Mouse (Mus musculus): ENCODE data around the gene Rnf130. TPM values are rescaled to one million over a fixed set of nuclear protein-coding genes. Genes with fewer than 3 reads are reported as not detected.
A peak's percentile ranks its signal among the peaks of the same experiment; 100 is the strongest.

The Rnf130 gene
- polyA plus RNA-seq, 1 experiment from 2014 or later, result 48.0 TPM

DNA sequence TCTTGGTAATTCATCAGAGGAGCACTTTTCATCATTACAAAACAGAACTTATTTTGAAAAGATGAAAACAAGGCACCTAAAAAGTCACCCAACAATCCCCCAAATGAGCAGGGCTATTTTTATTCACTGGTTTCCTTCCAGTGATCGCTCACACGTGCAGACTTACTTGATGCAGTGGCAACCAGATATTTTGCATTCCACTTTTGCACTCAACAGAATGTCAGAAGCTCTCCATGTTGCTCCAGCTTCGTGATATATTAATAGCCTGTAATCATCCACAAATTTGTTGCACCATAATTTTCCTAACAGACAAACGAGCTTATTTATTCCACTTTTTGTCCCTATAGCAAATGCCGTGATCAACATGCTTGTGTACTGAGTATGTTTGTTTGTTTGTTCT, 8.6 kb upstream of the Rnf130 start:
- Histone ChIP-seq H3K4me1 (replicated peaks; ENCODE audit: control insufficient read depth, insufficient read depth, low read length) (no peaks in the 10 kb centered on the region), H3K9me3 (ENCODE audit: control insufficient read depth, low read length) (no peaks in the 10 kb centered on the region), H3K4me2 (no peak overlapping the region), H3K36me3 (ENCODE audit: control insufficient read depth, insufficient read depth, low read length) (no peaks in the 10 kb centered on the region), H3K9ac (ENCODE audit: low read depth, low read length) (no peak overlapping the region), H3K27ac (ENCODE audit: low read depth, low read length) (no peak overlapping the region), H3K27me3 (replicated peaks; ENCODE audit: control insufficient read depth, insufficient read depth, low read length) (no peaks in the 10 kb centered on the region), H3K4me3 (ENCODE audit: low read depth, low read length) (no peak overlapping the region)
- no peak for DNase-seq (ENCODE audit: low spot score)
- WGBS, result 72% methylated on average over 5 of the region's 5 CpGs
- no peak for ATAC-seq (replicated peaks; ENCODE audit: low FRiP score)

DNA sequence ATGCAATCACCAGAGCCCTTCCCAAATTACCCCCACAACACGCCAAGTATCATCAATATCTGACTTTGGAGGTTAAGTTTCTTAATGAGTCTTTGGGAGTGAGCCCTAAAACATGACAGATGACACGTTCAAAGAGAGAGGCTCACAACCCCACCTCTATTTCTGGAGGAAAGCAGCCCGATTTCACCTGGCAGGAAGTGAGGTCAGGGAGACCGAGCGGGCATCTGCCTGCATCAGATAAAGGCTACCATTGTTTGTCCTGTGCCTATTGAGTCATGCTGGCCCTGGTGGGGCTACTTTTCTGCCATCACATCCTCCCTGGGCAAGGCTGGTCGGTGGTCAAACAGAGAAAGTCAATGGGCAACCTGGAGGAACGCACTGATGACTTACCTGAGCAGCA, 7.6 kb upstream of the Rnf130 start:
- ATAC-seq (replicated peaks; ENCODE audit: low FRiP score), result no peak
- H3K27me3 ChIP-seq (replicated peaks; ENCODE audit: control insufficient read depth, insufficient read depth, low read length), result no peaks in the 10 kb centered on the region
- no peak overlapping the region for H3K9ac ChIP-seq (ENCODE audit: low read depth, low read length)
- 56% methylated on average over 7 of the region's 7 CpGs for WGBS
- H3K36me3 ChIP-seq (ENCODE audit: control insufficient read depth, insufficient read depth, low read length), result no peaks in the 10 kb centered on the region
- H3K9me3 ChIP-seq (ENCODE audit: control insufficient read depth, low read length), result no peaks in the 10 kb centered on the region
- DNase-seq (ENCODE audit: low spot score), result no peak
- H3K4me2 ChIP-seq, result no peak overlapping the region
- no peak overlapping the region for H3K27ac ChIP-seq (ENCODE audit: low read depth, low read length)
- H3K4me3 ChIP-seq (ENCODE audit: low read depth, low read length), result no peak overlapping the region
- no peaks in the 10 kb centered on the region for H3K4me1 ChIP-seq (replicated peaks; ENCODE audit: control insufficient read depth, insufficient read depth, low read length)

DNA sequence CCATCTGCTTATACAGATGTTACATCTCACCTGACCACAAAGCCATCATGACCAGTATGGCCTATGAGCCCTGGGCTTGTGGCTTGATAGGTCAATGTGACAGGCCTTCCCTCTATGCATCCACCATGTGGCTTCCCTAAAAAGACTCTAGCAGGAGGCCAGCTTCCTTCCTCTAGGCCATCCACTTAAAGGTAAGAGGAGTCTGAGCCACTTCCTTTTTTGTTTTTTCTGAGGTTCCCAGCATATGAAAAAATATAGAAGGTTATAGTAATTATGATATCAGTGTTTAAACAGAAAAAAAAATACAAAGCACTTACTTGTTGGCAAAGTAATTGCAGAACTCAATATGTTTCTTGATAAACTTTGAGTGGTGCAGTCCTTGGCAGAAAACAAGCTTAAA, 6.3 kb upstream of the Rnf130 start:
- Histone ChIP-seq H3K9me3 (ENCODE audit: control insufficient read depth, low read length) (no peaks in the 10 kb centered on the region), H3K27me3 (replicated peaks; ENCODE audit: control insufficient read depth, insufficient read depth, low read length) (no peaks in the 10 kb centered on the region), H3K4me3 (ENCODE audit: low read depth, low read length) (no peak overlapping the region), H3K4me2 (no peak overlapping the region), H3K9ac (ENCODE audit: low read depth, low read length) (no peak overlapping the region), H3K36me3 (ENCODE audit: control insufficient read depth, insufficient read depth, low read length) (no peaks in the 10 kb centered on the region), H3K27ac (ENCODE audit: low read depth, low read length) (no peak overlapping the region), H3K4me1 (replicated peaks; ENCODE audit: control insufficient read depth, insufficient read depth, low read length) (no peaks in the 10 kb centered on the region)
- ATAC-seq (replicated peaks; ENCODE audit: low FRiP score), result no peak
- no peak for DNase-seq (ENCODE audit: low spot score)

DNA sequence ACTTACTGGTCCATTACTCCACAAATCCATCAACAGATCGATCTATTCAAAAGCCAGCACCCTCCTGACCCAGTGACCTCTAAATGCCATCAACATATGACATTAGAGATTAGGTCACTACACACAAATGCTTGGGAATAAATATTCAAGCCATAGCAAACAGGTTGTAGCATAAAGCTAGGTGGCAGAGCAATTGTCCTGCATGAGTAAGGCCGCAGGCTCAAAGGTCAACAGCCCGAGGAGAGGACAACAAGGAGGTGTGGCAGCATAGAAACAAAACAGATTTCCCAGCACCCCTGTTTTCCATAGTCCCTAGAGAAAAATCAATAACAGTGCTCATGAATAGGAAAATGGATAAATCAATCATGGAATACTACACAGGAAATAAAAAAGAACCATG, 3.1 kb upstream of the Rnf130 start:
- no peaks in the 10 kb centered on the region for H3K9me3 ChIP-seq (ENCODE audit: control insufficient read depth, low read length)
- no peaks in the 10 kb centered on the region for H3K27me3 ChIP-seq (replicated peaks; ENCODE audit: control insufficient read depth, insufficient read depth, low read length)
- H3K4me2 ChIP-seq, result no peak overlapping the region
- WGBS, result 78% methylated on average over 3 of the region's 3 CpGs
- H3K36me3 ChIP-seq (ENCODE audit: control insufficient read depth, insufficient read depth, low read length), result no peaks in the 10 kb centered on the region
- H3K4me3 ChIP-seq (ENCODE audit: low read depth, low read length), result no peak overlapping the region
- H3K9ac ChIP-seq (ENCODE audit: low read depth, low read length), result no peak overlapping the region
- peaks cover 7% of the 10 kb centered on the region; the same call in 1 of the 2 replicates for H3K4me1 ChIP-seq (replicated peaks; ENCODE audit: control insufficient read depth, insufficient read depth, low read length)
- ATAC-seq (replicated peaks; ENCODE audit: low FRiP score) (no peak), DNase-seq (ENCODE audit: low spot score) (no peak)
- H3K27ac ChIP-seq (ENCODE audit: low read depth, low read length), result no peak overlapping the region

DNA sequence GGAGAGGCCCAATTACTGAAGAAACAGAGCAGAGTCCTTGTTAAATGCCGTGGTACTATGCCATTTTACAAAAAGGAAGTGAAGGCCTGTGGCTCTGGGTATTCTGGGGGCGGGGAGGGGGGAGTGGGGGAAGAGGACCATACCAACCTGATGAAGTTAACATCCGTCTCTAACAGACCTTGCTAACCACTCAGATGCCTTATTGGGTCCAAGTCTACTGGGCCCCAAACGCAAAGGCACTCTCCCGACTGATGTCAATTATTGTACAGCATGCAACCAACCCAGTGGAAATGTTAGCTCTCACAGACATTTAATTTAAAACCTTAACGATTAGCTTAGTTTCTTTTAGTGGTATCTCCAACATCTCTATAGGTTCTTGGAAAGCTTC, 707 bp upstream of the Rnf130 start:
- DNase-seq (ENCODE audit: low spot score), result no peak
- H3K4me1 ChIP-seq (replicated peaks; ENCODE audit: control insufficient read depth, insufficient read depth, low read length), result peaks cover 7% of the 10 kb centered on the region; the same call in 1 of the 2 replicates
- 51% methylated on average over 6 of the region's 6 CpGs for WGBS
- H3K4me2 ChIP-seq, result peak overlapping the region; percentile 92
- no peaks in the 10 kb centered on the region for H3K9me3 ChIP-seq (ENCODE audit: control insufficient read depth, low read length)
- H3K27ac ChIP-seq (ENCODE audit: low read depth, low read length), result no peak overlapping the region; the same call in 1 of the 2 replicates
- H3K9ac ChIP-seq (ENCODE audit: low read depth, low read length), result no peak overlapping the region; the same call in 1 of the 2 replicates
- ATAC-seq (replicated peaks; ENCODE audit: low FRiP score), result peak; percentile 16
- H3K4me3 ChIP-seq (ENCODE audit: low read depth, low read length), result peak overlapping the region; percentile 86
- no peaks in the 10 kb centered on the region for H3K27me3 ChIP-seq (replicated peaks; ENCODE audit: control insufficient read depth, insufficient read depth, low read length)
- no peaks in the 10 kb centered on the region for H3K36me3 ChIP-seq (ENCODE audit: control insufficient read depth, insufficient read depth, low read length)

DNA sequence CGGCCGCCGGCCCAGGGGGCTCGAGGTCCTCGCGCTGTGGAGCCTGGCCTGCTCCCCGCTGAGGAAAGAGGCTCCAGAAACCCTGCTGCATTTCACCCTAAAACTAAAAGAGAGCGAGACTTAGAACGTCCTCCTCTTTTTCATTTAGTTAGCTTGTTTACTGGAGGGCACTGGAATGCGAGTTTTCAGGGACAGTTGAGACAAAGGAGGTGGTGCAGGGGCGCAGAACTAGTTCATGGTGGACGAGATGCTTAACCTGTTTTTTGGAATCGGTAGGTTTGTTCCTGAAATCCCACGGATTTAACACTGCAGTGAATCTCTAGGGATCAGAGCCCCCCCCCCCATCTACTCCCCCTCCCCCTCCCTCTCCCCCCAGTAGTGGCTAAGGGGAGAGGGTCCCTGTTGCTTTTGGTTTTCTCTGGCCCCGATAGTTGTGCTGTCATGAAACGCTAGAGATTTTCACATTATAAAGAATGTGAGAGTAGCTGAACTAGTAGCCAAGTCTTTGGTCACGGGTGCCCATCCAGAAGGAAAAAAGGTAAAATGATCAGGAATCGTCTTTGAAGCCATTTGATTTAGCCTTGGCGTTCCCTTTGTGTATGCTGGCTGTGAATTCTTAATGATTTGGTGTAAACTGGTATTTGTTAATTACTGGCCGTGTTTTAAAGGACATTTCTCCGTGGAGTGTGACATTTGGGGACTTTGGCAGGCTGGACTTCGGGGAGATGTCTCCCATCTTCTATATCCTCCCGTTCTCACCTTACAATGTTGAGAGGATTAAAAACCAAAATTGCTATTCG, 775 bp downstream of the Rnf130 start:
- DNase-seq (ENCODE audit: low spot score) (no peak), ATAC-seq (replicated peaks; ENCODE audit: low FRiP score) (no peak)
- H3K4me3 ChIP-seq (ENCODE audit: low read depth, low read length), result peak overlapping the region; percentile 86
- peak overlapping the region; percentile 78 for H3K27ac ChIP-seq (ENCODE audit: low read depth, low read length)
- H3K27me3 ChIP-seq (replicated peaks; ENCODE audit: control insufficient read depth, insufficient read depth, low read length), result no peaks in the 10 kb centered on the region
- no peaks in the 10 kb centered on the region for H3K9me3 ChIP-seq (ENCODE audit: control insufficient read depth, low read length)
- H3K4me2 ChIP-seq, result peak overlapping the region; percentile 92
- peak overlapping the region; percentile 92 for H3K9ac ChIP-seq (ENCODE audit: low read depth, low read length)
- H3K4me1 ChIP-seq (replicated peaks; ENCODE audit: control insufficient read depth, insufficient read depth, low read length), result peaks cover 7% of the 10 kb centered on the region; the same call in 1 of the 2 replicates
- WGBS, result 8% methylated on average over 24 of the region's 24 CpGs
- no peaks in the 10 kb centered on the region for H3K36me3 ChIP-seq (ENCODE audit: control insufficient read depth, insufficient read depth, low read length)

DNA sequence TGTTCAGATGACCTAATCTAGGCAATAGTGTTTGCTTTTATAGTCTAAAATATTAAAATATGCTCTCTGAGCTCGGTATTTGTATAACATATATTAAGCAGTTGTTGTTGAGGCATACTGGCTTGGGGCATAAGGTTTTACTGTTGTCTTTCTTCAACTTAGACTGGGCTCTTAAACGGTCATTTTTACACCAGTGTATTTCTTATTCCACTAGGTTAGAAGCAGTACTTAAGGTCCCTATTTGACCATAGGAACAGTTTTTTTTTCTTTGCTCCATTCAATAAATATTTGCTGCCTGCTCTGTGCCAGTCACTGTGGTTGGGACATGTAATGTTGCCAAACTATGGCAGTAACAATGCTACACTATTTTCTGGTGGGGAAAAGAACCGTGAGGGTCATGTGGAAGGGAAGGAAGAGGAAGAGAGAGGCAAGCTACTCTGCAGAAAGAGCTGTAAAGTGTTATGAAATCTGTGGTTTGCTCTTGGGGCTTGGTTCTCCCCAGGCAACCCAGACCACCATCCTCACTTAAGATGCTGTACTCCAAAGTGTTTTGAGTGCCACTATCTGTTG, 1.5 kb downstream of the Rnf130 start:
- Histone ChIP-seq H3K36me3 (ENCODE audit: control insufficient read depth, insufficient read depth, low read length) (no peaks in the 10 kb centered on the region), H3K4me3 (ENCODE audit: low read depth, low read length) (peak overlapping the region; percentile 86), H3K9me3 (ENCODE audit: control insufficient read depth, low read length) (no peaks in the 10 kb centered on the region), H3K27me3 (replicated peaks; ENCODE audit: control insufficient read depth, insufficient read depth, low read length) (no peaks in the 10 kb centered on the region), H3K9ac (ENCODE audit: low read depth, low read length) (no peak overlapping the region), H3K4me2 (peak overlapping the region; percentile 92), H3K4me1 (replicated peaks; ENCODE audit: control insufficient read depth, insufficient read depth, low read length) (peaks cover 10% of the 10 kb centered on the region; the same call in 1 of the 2 replicates), H3K27ac (ENCODE audit: low read depth, low read length) (no peak overlapping the region)
- ATAC-seq (replicated peaks; ENCODE audit: low FRiP score) (no peak), DNase-seq (ENCODE audit: low spot score) (no peak)
- WGBS, result 31% methylated on average over 3 of the region's 3 CpGs

DNA sequence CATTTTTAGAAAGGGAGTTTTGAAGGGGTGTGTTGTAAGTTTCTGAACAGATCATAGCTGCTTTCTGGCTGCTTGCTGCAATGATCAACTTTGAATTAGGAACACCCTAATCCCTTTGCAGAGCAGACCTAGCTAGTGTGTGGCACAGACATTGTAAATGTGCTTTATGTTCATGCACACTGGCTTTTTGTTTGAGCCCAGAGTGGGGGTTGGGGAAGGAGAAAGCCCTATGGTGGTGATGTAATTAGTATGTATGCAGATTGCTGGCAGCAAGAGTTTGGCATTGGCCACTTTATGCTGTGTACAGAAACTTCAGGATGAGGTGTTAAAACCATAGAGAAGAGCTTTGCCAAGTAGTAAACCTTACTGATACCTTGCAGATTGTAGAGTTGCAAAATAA, 3.3 kb downstream of the Rnf130 start:
- Histone ChIP-seq H3K9ac (ENCODE audit: low read depth, low read length) (no peak overlapping the region), H3K27me3 (replicated peaks; ENCODE audit: control insufficient read depth, insufficient read depth, low read length) (no peaks in the 10 kb centered on the region), H3K27ac (ENCODE audit: low read depth, low read length) (no peak overlapping the region), H3K36me3 (ENCODE audit: control insufficient read depth, insufficient read depth, low read length) (no peaks in the 10 kb centered on the region), H3K9me3 (ENCODE audit: control insufficient read depth, low read length) (no peaks in the 10 kb centered on the region), H3K4me2 (no peak overlapping the region), H3K4me3 (ENCODE audit: low read depth, low read length) (no peak overlapping the region), H3K4me1 (replicated peaks; ENCODE audit: control insufficient read depth, insufficient read depth, low read length) (peaks cover 11% of the 10 kb centered on the region; the same call in 1 of the 2 replicates)
- no peak for DNase-seq (ENCODE audit: low spot score)
- ATAC-seq (replicated peaks; ENCODE audit: low FRiP score), result no peak

DNA sequence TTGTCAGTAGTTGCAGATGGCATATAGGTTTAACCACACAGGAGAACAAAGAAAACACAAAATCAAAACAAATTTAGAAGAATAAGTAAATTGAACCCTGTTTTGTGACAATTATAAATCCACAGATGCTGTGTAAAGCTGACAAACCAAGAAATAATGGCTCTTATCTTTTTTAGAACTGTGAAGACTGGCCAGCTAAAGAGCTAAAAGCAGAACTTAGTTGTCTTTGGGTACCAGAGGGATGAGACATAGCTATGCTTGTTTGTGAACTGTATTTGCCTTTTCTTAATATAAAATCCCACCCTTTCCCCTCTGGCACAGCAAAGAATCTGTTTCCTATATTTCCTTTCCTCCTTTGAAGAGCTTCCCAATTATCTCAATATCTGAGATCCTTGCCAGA, 9.0 kb downstream of the Rnf130 start:
- DNase-seq (ENCODE audit: low spot score), result no peak
- Histone ChIP-seq H3K4me1 (replicated peaks; ENCODE audit: control insufficient read depth, insufficient read depth, low read length) (peaks cover 31% of the 10 kb centered on the region), H3K4me2 (no peak overlapping the region), H3K9me3 (ENCODE audit: control insufficient read depth, low read length) (no peaks in the 10 kb centered on the region), H3K27ac (ENCODE audit: low read depth, low read length) (no peak overlapping the region), H3K9ac (ENCODE audit: low read depth, low read length) (no peak overlapping the region), H3K4me3 (ENCODE audit: low read depth, low read length) (no peak overlapping the region), H3K27me3 (replicated peaks; ENCODE audit: control insufficient read depth, insufficient read depth, low read length) (no peaks in the 10 kb centered on the region), H3K36me3 (ENCODE audit: control insufficient read depth, insufficient read depth, low read length) (no peaks in the 10 kb centered on the region)
- ATAC-seq (replicated peaks; ENCODE audit: low FRiP score), result no peak

Measured in liver, embryonic 11.5 days (tissue).